Mouse (Mus musculus): ENCODE results near the gene Ankef1. TPM values are rescaled to one million over a fixed set of nuclear protein-coding genes. Genes with fewer than 3 reads are reported as not detected.

The Ankef1 gene
- polyA plus RNA-seq (2014; fragmentation: Illumina TruSeq; extraction: RNeasy Lipid Tissue Mini Kit (QIAGEN cat#74804); ENCODE audit: low read depth, low replicate concordance) = 35.6 TPM

DNA sequence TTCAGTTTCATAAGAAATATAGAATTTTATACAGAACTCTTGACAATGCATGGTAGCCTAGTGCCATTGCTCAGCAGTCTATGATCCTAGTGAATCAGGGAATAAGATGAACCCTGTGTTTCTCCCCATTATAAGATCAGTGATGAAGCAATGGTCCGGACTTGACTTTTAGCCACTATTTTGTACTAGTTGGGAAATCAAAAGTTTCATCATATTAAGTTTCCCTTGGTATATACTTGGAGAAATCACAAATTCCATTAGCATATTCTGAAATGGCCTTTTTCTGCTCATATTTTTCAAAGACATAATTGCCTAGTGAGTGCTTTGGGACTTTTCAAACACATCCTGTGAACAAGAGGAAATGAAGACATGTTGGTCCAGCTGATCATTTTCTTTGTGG is at the start of gene Ankef1:
Ankef1 (plus strand) TSS at position 260 of the 400 bp plus-strand sequence.

Other genes with a start within 250 kb of the Ankef1 start
- gene Pak7, start 113.9 kb upstream of the Ankef1 start, polyA plus RNA-seq (2014; fragmentation: Illumina TruSeq; extraction: RNeasy Lipid Tissue Mini Kit (QIAGEN cat#74804); ENCODE audit: low read depth, low replicate concordance) = 0.52 TPM
- gene Snap25, start 211.5 kb downstream of the Ankef1 start, polyA plus RNA-seq (2014; fragmentation: Illumina TruSeq; extraction: RNeasy Lipid Tissue Mini Kit (QIAGEN cat#74804); ENCODE audit: low read depth, low replicate concordance) = 107 TPM